Mouse (Mus musculus): ENCODE measurements around the gene Cgn. TPM values are rescaled to one million over a fixed set of nuclear protein-coding genes. Genes with fewer than 3 reads are reported as not detected.
A peak's percentile ranks its signal among the peaks of the same experiment; 100 is the strongest.
"Not testable (repeated sequence)": the region's sequence is repeated elsewhere in the genome, so short reads cannot be mapped to it uniquely, and the experiment has no call there.

Cgn gene
- polyA plus RNA-seq, 1 experiment from 2014 or later, result 8.0 TPM

DNA sequence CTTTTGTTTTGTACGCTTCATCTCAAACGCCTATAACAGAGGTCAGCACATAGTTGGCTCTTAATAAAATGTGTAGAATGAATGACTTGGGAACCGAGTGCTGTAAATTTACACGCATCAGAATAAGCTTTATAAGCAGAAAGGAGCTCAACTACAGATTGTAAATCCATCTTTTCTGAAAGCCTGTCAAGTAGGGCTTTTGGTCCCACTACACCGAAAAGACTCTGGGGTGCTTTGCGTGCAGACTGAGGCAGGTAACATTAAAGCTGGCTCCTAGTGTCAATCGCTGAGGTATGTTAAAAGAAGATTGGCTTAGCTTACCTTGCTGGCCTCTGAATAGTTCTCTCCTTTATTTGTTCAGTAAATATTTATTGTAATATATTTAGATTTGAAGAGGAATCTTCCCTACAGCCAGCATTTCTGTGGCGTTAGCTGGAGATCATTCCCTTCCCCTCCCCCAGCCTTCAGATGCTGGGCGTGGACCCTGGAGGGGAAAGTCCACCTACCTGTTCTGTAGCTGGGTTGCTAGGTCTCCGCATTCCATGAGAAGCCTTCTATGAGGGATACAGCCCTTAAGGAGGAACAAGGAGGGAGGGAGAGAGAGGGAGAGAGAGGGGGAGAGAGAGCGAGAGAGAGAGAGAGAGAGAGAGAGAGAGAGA is 959 bp upstream of the Cgn start:
- peaks cover 22% of the 10 kb centered on the region for H3K4me1 ChIP-seq
- no peaks in the 10 kb centered on the region for H3K36me3 ChIP-seq
- peaks cover 35% of the 10 kb centered on the region for H3K27me3 ChIP-seq (ENCODE audit: insufficient read depth, poor library complexity, severe bottlenecking)
- peak overlapping the region; percentile 64 for H3K4me3 ChIP-seq
- no peak for DNase-seq (ENCODE audit: low spot score)
- H3K9me3 ChIP-seq, result no peaks in the 10 kb centered on the region
- WGBS, result 3% methylated on average over 10 of the region's 11 CpGs
- 0 out of 2 replicates have a peak overlapping the region, but pooled peaks have one; percentile 36 for H3K27ac ChIP-seq

DNA sequence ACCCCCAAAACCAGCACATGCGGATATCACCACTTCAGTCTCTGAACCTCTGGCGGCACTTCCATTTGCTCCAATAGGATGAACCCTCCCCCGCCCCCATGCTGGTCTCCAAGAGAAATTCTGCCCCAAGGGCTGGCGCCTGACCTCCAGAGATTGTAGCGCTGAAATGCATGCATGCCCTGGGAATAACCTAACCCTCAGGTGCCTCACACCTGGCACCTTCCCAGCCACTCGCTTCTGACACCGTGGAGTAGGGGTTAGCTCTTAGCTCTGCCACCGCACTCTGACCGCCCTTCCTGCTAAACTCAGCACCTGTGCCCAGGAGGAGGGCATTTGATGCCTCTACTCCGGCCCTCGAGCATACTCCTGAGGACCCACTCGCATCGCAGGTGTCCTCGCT is 334 bp downstream of the Cgn start:
- Histone ChIP-seq H3K27ac (0 out of 2 replicates have a peak overlapping the region, but pooled peaks have one; percentile 36), H3K4me3 (peak overlapping the region; percentile 64), H3K4me1 (peaks cover 25% of the 10 kb centered on the region), H3K27me3 (ENCODE audit: insufficient read depth, poor library complexity, severe bottlenecking) (peaks cover 43% of the 10 kb centered on the region), H3K36me3 (no peaks in the 10 kb centered on the region), H3K9me3 (no peaks in the 10 kb centered on the region)
- under 1% methylated on average over 14 of the region's 14 CpGs for WGBS
- no peak for DNase-seq (ENCODE audit: low spot score)

DNA sequence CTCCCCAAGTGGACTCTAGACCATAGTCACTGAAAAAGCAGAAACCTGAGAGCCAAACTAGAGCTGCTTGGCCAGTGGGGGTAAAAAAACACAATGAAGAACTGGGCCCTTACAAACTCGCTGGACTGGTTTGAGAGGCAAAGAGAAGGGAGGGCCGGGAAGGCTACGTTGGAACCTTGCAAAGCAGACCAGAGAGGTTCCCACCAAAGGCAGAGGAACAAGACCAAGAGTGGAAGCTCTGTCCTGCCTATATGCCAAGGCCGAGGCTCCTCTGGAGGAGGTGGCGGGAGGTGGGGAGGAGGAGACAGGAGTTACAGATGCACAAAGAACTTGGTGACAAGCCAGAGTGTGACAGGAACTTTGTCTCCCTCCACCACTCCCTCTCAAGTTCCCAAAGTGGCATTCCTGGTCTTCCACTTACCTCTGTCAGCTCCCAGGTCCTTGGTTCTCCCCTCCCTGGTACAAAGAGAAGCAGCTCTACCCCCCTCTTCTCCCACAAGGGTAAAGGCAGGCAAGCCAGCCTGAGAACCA is 2.1 kb downstream of the Cgn start:
- Histone ChIP-seq H3K4me3 (no peak overlapping the region), H3K9me3 (no peaks in the 10 kb centered on the region), H3K27ac (no peak overlapping the region; the same call in 1 of the 2 replicates), H3K36me3 (no peaks in the 10 kb centered on the region), H3K4me1 (peaks cover 25% of the 10 kb centered on the region), H3K27me3 (ENCODE audit: insufficient read depth, poor library complexity, severe bottlenecking) (peaks cover 52% of the 10 kb centered on the region)
- WGBS, result 28% methylated on average over 5 of the region's 5 CpGs
- peak; percentile 74 for DNase-seq (ENCODE audit: low spot score)

DNA sequence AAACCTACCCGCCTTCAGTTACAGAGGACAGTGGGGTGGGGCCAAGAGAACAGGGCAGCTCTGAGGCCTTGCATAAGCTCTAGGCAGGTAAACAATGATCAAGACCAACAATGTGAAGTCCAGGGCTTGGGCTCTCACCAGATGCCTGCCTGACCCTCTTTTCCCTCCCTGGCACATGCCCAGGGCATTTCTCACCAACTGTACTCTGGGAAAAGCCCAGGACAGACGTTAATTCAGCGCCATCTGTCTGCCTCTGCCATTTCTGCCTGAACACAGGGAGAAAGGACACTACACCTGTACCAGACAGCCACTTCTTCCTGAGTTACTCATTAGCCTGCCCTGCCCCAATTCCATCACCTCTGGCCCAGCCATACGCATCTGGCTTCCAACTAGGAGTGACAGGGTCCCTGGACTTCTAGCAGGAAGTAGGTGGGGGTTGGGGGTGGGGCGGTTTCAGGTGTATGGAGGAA is 2.8 kb downstream of the Cgn start:
- peaks cover 60% of the 10 kb centered on the region for H3K27me3 ChIP-seq (ENCODE audit: insufficient read depth, poor library complexity, severe bottlenecking)
- no peak overlapping the region for H3K4me3 ChIP-seq
- H3K9me3 ChIP-seq, result no peaks in the 10 kb centered on the region
- H3K4me1 ChIP-seq, result peaks cover 25% of the 10 kb centered on the region
- no peak for DNase-seq (ENCODE audit: low spot score)
- no peaks in the 10 kb centered on the region for H3K36me3 ChIP-seq
- 51% methylated on average over 5 of the region's 5 CpGs for WGBS
- no peak overlapping the region for H3K27ac ChIP-seq

DNA sequence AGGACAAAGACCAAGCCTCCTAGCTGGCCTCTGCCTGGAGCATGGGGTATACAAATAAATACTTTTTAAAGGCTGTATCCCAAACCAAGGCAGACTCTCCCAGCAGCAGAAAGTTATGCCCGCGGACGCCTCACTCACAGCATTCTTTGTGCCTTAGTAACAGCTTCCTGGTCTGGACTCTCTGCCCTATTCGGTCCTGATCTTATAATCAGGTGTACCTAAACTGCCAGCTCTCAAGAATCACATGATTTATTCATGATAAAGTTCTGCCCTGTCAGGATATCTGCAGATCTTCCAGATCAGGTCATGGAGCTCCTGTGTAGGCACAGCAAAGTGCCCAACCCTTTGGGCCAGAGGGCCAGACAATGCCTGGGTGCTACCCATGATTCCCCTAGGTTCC is 3.4 kb downstream of the Cgn start:
- DNase-seq (ENCODE audit: low spot score), result no peak
- 58% methylated on average over 4 of the region's 4 CpGs for WGBS

DNA sequence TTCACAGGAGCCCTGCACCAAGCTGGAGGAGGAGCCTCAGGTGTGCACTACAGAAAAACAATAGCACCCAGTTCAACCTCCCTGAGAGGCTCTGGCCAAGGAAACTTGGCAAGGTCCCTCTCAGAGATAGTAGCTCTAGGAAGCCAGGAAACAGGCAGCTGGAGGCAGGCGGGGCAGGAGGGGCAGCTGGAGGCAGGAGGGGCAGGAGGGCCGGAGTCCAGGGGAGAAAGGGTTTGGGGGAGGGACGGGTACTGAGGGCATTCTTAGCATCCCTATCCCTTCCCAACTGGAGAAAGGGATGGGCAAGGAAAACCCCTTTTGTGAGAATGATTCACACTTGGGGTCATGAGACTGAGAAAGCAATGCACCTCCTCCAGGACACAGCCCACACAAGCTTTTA is 4.9 kb downstream of the Cgn start:
- Histone ChIP-seq H3K4me3 (no peak overlapping the region), H3K4me1 (peaks cover 18% of the 10 kb centered on the region), H3K27ac (no peak overlapping the region), H3K36me3 (no peaks in the 10 kb centered on the region), H3K9me3 (no peaks in the 10 kb centered on the region), H3K27me3 (ENCODE audit: insufficient read depth, poor library complexity, severe bottlenecking) (peaks cover 67% of the 10 kb centered on the region)
- 18% methylated on average over 3 of the region's 3 CpGs for WGBS
- no peak for DNase-seq (ENCODE audit: low spot score)

More for the DNA sequence above, 3.4 kb downstream of the Cgn start:
- no peaks in the 10 kb centered on the region for H3K36me3 ChIP-seq
- peaks cover 65% of the 10 kb centered on the region for H3K27me3 ChIP-seq (ENCODE audit: insufficient read depth, poor library complexity, severe bottlenecking)
- peaks cover 25% of the 10 kb centered on the region for H3K4me1 ChIP-seq
- no peaks in the 10 kb centered on the region for H3K9me3 ChIP-seq
- 0 out of 2 replicates have a peak overlapping the region, but pooled peaks have one; percentile 10 for H3K27ac ChIP-seq
- H3K4me3 ChIP-seq, result no peak overlapping the region

DNA sequence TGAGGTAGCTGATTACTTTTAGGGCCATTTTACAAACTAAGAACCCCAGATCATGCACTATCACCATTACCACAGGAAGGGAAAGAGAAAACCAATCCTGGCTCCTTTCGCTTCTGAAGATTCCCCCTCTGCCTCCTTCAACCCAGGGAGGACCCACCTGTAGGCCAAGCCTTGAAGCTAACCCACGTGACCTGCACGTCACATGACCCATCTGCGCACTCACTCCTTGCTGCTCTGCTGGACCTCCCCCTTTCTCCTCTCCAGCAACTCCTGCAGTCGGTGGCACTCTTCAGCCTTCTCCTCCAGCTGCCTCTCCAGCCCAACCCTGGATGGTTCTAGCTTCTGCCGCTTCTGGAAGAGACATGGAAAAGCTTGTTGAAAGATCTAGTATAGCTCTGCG is 10.4 kb downstream of the Cgn start:
- H3K27ac ChIP-seq, result no peak overlapping the region
- 77% methylated on average over 7 of the region's 7 CpGs for WGBS
- peaks cover 32% of the 10 kb centered on the region for H3K27me3 ChIP-seq (ENCODE audit: insufficient read depth, poor library complexity, severe bottlenecking)
- no peaks in the 10 kb centered on the region for H3K9me3 ChIP-seq
- H3K4me3 ChIP-seq, result no peak overlapping the region
- no peak for DNase-seq (ENCODE audit: low spot score)
- no peaks in the 10 kb centered on the region for H3K4me1 ChIP-seq
- no peaks in the 10 kb centered on the region for H3K36me3 ChIP-seq

DNA sequence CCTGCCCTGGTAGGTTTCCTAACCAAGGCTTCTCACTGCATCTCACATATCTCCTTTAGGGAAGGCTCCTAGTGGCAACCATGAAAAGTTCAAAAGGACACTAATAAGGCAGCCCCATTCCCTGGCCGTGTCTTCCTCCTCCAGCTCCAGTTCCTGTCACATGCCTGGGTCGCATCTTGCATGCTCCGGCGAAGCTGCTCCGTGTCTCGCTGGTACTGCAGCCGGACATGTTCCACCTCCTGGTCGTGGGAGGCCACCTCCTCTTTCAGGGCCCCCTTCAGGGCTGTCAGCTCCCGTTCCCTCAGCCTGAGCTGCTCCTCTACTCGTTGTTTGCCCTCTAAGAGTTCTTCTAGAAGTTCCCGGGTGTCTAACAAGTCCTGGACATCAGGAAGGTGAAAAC is 12.3 kb downstream of the Cgn start:
- peaks cover 22% of the 10 kb centered on the region for H3K27me3 ChIP-seq (ENCODE audit: insufficient read depth, poor library complexity, severe bottlenecking)
- 80% methylated on average over 11 of the region's 11 CpGs for WGBS
- no peak overlapping the region for H3K4me3 ChIP-seq
- DNase-seq (ENCODE audit: low spot score), result no peak
- no peaks in the 10 kb centered on the region for H3K4me1 ChIP-seq
- H3K9me3 ChIP-seq, result no peaks in the 10 kb centered on the region
- no peaks in the 10 kb centered on the region for H3K36me3 ChIP-seq
- H3K27ac ChIP-seq, result no peak overlapping the region

DNA sequence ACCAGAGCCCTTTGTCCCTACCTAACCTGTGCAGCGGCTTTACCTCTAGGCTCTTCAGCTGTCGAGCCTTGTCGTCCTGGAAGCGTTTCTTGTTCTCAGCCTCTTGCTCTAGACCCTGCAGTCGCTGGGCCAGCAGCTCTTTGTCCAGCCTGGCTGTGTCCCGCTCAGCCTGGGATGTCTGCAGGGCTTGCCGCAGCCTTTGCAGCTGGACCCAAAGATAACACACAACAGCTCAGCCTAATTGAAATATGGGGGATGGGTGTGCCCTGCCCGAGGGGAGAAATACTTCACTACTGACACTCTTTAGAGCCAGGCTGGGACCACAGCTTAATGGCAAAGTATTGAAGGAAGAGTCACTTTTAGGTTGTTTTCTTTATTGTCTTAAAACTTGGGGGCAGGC is 20.8 kb downstream of the Cgn start:
- WGBS, result 25% methylated on average over 8 of the region's 8 CpGs
- not testable (repeated sequence) for H3K36me3 ChIP-seq; H3K4me1 ChIP-seq; DNase-seq (ENCODE audit: low spot score); H3K4me3 ChIP-seq; H3K27ac ChIP-seq; H3K27me3 ChIP-seq (ENCODE audit: insufficient read depth, poor library complexity, severe bottlenecking); H3K9me3 ChIP-seq

DNA sequence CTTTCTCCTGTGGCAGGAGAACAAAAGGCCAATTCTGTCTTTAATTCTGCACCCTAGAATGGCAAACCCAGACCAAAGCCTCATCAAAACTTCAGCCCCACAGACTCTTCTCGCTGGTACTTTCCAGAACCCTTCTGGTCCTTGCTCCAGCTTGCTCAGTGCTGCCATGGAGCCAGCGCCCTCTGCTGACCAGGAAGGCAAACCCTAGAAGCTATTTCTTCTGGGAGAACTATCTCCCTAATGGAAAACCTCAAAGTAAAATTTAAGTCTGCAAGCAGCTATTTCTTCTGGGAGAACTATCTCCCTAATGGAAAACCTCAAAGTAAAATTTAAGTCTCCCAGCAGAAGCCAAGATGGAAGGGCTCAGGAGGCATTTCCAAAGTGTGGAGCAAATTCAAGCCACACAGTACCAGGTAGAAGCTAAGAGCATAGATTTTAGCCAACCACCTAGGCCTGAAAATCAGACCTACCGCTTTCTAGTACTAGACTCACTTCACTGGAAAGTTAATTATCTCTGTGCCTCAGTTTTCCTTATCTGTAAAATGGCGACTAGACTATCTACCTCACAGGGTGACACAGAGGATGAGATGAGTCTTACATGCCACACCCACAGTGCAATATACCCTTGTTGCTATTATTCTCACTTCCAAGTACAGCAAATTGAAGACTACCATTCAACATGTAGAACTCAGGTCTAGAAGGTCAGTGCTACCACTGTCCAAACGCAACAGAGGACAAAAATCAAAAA is 21.6 kb downstream of the Cgn start:
- not testable (repeated sequence) for H3K4me3 ChIP-seq; H3K4me1 ChIP-seq; H3K27me3 ChIP-seq (ENCODE audit: insufficient read depth, poor library complexity, severe bottlenecking); DNase-seq (ENCODE audit: low spot score); H3K36me3 ChIP-seq; H3K27ac ChIP-seq; H3K9me3 ChIP-seq
- WGBS, result 55% methylated on average over 4 of the region's 5 CpGs

DNA sequence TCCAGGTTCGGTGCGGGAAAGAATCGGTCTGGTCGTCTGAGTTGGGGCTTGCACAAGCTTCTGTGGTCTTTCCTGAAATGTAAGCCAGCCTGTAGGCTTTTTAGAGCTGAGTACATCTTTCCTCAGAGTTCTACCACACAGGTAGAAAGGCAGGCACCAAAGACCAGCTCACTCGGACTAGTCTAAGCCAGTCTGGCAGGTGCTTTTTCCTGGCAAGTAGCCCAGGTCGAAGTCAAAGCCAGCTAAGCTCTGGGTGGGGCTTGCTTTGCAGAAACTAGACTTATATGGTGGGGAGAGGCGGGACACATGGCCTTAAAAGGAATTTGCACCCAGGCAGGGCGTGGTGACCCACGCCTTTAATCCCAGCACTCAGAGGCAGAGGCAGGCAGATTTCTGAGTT is 27.9 kb downstream of the Cgn start:
- 41% methylated on average over 4 of the region's 9 CpGs for WGBS

DNA sequence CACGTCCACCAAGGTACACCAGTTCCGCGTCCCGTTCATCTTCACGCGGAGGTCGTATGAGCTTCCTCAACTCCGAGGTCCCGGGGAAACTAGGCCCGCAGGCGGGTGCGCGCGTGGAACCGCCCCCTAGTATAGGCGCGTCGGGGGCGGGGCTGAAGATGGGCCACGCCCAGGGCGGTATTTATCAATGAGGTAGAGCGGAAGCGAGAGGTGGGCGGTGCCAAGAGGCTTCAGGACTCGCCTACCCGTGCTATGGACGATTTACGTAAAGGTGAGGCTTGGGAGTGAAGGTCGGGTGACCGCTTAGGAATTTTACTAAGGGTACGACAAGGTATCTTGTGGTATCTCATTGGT is 28.3 kb downstream of the Cgn start:
- not testable (repeated sequence) for H3K27ac ChIP-seq; H3K4me1 ChIP-seq; H3K9me3 ChIP-seq; DNase-seq (ENCODE audit: low spot score); H3K27me3 ChIP-seq (ENCODE audit: insufficient read depth, poor library complexity, severe bottlenecking); H3K36me3 ChIP-seq
- 0% methylated on average over 22 of the region's 31 CpGs for WGBS
- H3K4me3 ChIP-seq, result peak overlapping the region; percentile 48

More for the DNA sequence above, 27.9 kb downstream of the Cgn start:
- peak; percentile 77 for DNase-seq (ENCODE audit: low spot score)
- H3K9me3 ChIP-seq; H3K4me1 ChIP-seq; H3K27me3 ChIP-seq (ENCODE audit: insufficient read depth, poor library complexity, severe bottlenecking); H3K36me3 ChIP-seq; H3K27ac ChIP-seq; H3K4me3 ChIP-seq: not testable (repeated sequence)

DNA sequence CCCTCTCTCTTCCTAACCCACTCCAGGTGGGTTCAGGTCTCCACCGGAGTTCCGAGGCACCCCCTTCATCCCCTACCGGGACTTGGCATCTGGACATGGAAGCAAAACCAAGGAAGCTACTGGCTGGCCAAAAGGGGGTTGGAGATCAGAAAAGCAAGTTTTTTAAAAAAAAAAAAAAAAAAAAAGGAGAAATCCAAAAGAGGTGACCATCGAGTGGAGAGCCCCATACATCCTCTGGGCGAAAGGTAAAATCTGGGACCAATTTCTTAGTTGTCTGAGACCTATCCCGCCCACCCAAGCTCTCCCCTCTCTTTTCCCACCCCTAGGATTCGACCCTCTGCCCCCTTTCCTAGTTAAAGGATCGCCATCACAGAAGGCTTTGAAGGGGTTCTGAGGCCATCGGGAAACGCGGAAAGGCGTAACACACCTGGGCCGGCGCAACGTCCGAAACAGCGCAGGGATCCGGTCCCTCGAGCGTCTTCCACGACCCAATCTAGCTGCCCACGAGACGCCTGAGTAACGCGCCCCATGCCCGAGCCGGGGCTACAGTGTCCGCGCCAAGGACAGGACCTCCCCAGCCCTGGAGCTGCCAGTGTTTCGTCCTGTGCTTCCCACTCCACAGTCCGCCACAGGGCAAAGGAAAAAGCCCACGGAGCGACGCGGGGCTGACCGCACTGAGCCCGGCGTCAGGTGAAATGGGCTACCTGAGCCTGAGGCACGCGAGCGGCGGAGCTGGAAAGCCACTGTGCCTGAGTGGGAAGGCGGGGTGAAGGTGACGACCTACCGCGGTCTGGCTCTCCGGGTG is 28.8 kb downstream of the Cgn start:
- not testable (repeated sequence) for H3K4me1 ChIP-seq; H3K27me3 ChIP-seq (ENCODE audit: insufficient read depth, poor library complexity, severe bottlenecking); DNase-seq (ENCODE audit: low spot score); H3K27ac ChIP-seq; H3K9me3 ChIP-seq; H3K36me3 ChIP-seq
- 3% methylated on average over 23 of the region's 47 CpGs for WGBS
- H3K4me3 ChIP-seq, result peak overlapping the region; percentile 53
